Mouse (Mus musculus) ES-E14 (cell line): ENCODE measurements around the gene Stx8.

Experiments
- CHD2 ChIP-seq: IDR thresholded peaks from 2 replicates; pipeline ENCODE4 v1.6.1; 2014; ENCODE audit warnings: mild to moderate bottlenecking, low read depth, low read length, inconsistent platforms
- ZNF384 ChIP-seq: IDR thresholded peaks from 2 replicates; pipeline ENCODE4 v1.6.1; 2012; ENCODE audit warnings: low read depth, low read length, inconsistent platforms

GRCm38 (mm10) chr11:68079756-68080155 lies 113.8 kb downstream of the Stx8 start:
- TF ChIP-seq ZNF384 (no peak), CHD2 (no peak)
